Mouse (Mus musculus): ENCODE measurements at regions not wholly inside any gene's neighbourhood (a gene's known extent, or its start where the extent isn't known, plus 50 kb on each side); places are given as distances from the start of the nearest gene placed in this dataset.

DNA sequence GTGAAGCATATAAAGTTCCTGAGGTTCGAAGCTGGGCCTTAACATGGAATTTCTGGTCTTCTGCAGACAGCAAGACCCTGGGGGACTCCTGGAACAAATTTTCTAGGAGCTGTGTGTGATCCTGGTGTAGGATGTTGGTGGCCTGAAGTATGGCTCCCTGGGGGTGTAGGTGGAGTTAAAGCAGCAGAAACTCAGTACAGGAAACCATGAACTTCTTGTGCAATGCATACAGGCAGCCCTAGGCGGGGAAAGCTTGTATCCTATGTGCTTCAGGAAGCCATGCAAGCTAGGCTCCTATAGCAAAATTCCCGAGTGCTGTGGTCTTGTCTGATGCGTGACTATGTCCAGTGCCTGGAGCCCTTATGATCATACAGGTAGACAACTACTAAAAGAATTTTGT, 129.8 kb upstream of the Ednrb start:
- no peaks in the 10 kb centered on the region for H3K9me3 ChIP-seq
- no peak overlapping the region; the same call in 1 of the 2 replicates for H3K27ac ChIP-seq
- no peaks in the 10 kb centered on the region for H3K27me3 ChIP-seq (ENCODE audit: insufficient read depth, poor library complexity, severe bottlenecking)
- H3K4me3 ChIP-seq: no peak overlapping the region
- H3K36me3 ChIP-seq: no peaks in the 10 kb centered on the region
- WGBS: 81% methylated on average over 4 of the region's 4 CpGs
- H3K4me1 ChIP-seq: 0 out of 2 replicates have a peak, but pooled peaks cover 5% of the 10 kb centered on the region
- no peak for DNase-seq (ENCODE audit: low spot score)

DNA sequence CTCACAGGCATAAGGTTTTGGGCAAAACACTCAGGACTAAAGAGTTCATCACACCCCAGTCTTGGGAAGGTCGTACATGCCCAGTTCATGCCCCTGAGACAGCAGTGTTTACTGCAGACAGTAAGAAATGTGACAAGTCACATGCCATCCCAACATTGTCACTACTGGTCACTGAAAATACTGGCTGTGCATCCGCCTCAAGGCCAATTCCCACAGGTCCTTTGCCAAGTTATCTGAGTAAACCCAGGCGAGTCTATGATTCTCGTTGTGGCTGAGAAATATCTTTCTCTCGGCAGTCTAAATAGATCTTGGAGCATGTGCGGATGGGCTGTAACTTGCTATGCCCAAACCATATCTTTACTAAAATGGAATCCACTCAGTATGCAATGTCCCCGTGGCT, 128.9 kb upstream of the Ednrb start:
- Histone ChIP-seq H3K4me1 (0 out of 2 replicates have a peak, but pooled peaks cover 5% of the 10 kb centered on the region), H3K27ac (no peak overlapping the region), H3K36me3 (no peaks in the 10 kb centered on the region), H3K27me3 (ENCODE audit: insufficient read depth, poor library complexity, severe bottlenecking) (no peaks in the 10 kb centered on the region), H3K4me3 (no peak overlapping the region), H3K9me3 (no peaks in the 10 kb centered on the region)
- 78% methylated on average over 7 of the region's 7 CpGs for WGBS
- DNase-seq (ENCODE audit: low spot score): no peak

GRCm38 (mm10) chr14:103969305-103969704, 125.1 kb upstream of the Ednrb start:
- H3K4me3 ChIP-seq: no peak overlapping the region
- no peak for DNase-seq (ENCODE audit: low spot score)
- H3K36me3 ChIP-seq: no peaks in the 10 kb centered on the region
- no peaks in the 10 kb centered on the region for H3K9me3 ChIP-seq
- H3K27ac ChIP-seq: no peak overlapping the region
- no peaks in the 10 kb centered on the region for H3K27me3 ChIP-seq (ENCODE audit: insufficient read depth, poor library complexity, severe bottlenecking)
- H3K4me1 ChIP-seq: no peaks in the 10 kb centered on the region
- 70% methylated on average over 2 of the region's 2 CpGs for WGBS

GRCm38 (mm10) chr14:103966293-103966692, 122.1 kb upstream of the Ednrb start:
- no peak for DNase-seq (ENCODE audit: low spot score)
- no peaks in the 10 kb centered on the region for H3K36me3 ChIP-seq
- H3K4me1 ChIP-seq: no peaks in the 10 kb centered on the region
- WGBS: 67% methylated on average over 2 of the region's 2 CpGs
- no peaks in the 10 kb centered on the region for H3K27me3 ChIP-seq (ENCODE audit: insufficient read depth, poor library complexity, severe bottlenecking)
- no peak overlapping the region for H3K4me3 ChIP-seq
- H3K27ac ChIP-seq: no peak overlapping the region
- H3K9me3 ChIP-seq: no peaks in the 10 kb centered on the region

DNA sequence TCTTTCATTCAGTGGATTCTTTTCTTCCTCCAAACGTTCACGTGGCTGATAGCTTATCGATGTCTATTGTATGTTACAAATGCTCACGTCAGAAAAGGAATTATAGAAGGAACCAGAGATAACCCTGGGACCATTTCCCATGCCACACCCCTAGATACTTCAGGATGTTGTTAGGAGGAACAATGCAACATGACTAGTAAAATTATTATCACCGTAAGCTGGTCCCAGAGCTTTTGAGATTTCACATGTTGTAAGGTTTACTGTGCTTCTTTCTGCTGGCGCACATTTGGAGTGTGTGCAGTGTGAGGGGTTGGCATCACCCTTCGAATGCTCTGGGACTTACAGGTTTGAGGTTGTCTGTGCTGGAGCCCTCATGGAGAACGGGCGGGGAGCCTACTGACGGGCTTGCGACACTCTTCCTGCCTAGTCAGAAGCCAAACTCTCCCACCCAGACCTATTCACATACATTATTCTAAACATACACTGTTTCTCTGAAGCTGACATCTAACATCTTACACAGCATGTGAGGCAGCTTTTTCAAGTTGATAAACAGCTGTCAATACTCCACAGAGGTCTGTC, 118.2 kb upstream of the Ednrb start:
- no peaks in the 10 kb centered on the region for H3K4me1 ChIP-seq
- H3K36me3 ChIP-seq: no peaks in the 10 kb centered on the region
- no peaks in the 10 kb centered on the region for H3K9me3 ChIP-seq
- WGBS: 69% methylated on average over 11 of the region's 11 CpGs
- no peak overlapping the region; the same call in 1 of the 2 replicates for H3K27ac ChIP-seq
- no peaks in the 10 kb centered on the region for H3K27me3 ChIP-seq (ENCODE audit: insufficient read depth, poor library complexity, severe bottlenecking)
- DNase-seq (ENCODE audit: low spot score): no peak
- no peak overlapping the region for H3K4me3 ChIP-seq

DNA sequence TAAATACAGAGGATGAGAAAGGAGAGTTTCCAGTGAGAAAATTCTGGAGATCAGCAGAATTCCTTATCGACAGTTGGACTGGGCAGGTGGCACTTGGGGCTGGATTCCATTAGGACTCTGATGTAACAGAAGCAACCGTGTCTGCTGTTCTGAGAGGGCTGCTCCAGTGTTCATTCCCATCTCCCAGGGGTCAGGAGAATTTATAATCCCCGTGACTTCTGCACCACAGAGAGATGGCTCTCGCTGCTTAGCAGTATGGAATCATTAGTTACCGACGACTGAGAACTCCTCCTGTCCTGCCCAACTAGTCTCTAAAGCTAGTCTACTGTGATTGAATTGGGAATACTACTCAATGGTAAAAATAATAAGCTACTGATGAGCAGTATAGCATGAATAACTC, 107.7 kb upstream of the Ednrb start:
- no peaks in the 10 kb centered on the region for H3K36me3 ChIP-seq
- H3K27me3 ChIP-seq (ENCODE audit: insufficient read depth, poor library complexity, severe bottlenecking): no peaks in the 10 kb centered on the region
- WGBS: 81% methylated on average over 6 of the region's 6 CpGs
- H3K9me3 ChIP-seq: no peaks in the 10 kb centered on the region
- no peak overlapping the region for H3K4me3 ChIP-seq
- H3K27ac ChIP-seq: no peak overlapping the region
- DNase-seq (ENCODE audit: low spot score): no peak
- H3K4me1 ChIP-seq: no peaks in the 10 kb centered on the region

GRCm38 (mm10) chr14:103949950-103950349, 105.7 kb upstream of the Ednrb start:
- H3K36me3 ChIP-seq: no peaks in the 10 kb centered on the region
- peaks cover 8% of the 10 kb centered on the region for H3K4me1 ChIP-seq
- H3K4me3 ChIP-seq: no peak overlapping the region
- no peaks in the 10 kb centered on the region for H3K27me3 ChIP-seq (ENCODE audit: insufficient read depth, poor library complexity, severe bottlenecking)
- WGBS: 71% methylated on average over 6 of the region's 6 CpGs
- no peak for DNase-seq (ENCODE audit: low spot score)
- H3K9me3 ChIP-seq: no peaks in the 10 kb centered on the region
- H3K27ac ChIP-seq: no peak overlapping the region

GRCm38 (mm10) chr14:103948026-103948777, 104.0 kb upstream of the Ednrb start:
- no peaks in the 10 kb centered on the region for H3K9me3 ChIP-seq
- no peaks in the 10 kb centered on the region for H3K36me3 ChIP-seq
- H3K4me1 ChIP-seq: peaks cover 8% of the 10 kb centered on the region
- H3K27me3 ChIP-seq (ENCODE audit: insufficient read depth, poor library complexity, severe bottlenecking): no peaks in the 10 kb centered on the region
- H3K4me3 ChIP-seq: no peak overlapping the region
- 51% methylated on average over 3 of the region's 3 CpGs for WGBS
- H3K27ac ChIP-seq: no peak overlapping the region
- DNase-seq (ENCODE audit: low spot score): no peak

DNA sequence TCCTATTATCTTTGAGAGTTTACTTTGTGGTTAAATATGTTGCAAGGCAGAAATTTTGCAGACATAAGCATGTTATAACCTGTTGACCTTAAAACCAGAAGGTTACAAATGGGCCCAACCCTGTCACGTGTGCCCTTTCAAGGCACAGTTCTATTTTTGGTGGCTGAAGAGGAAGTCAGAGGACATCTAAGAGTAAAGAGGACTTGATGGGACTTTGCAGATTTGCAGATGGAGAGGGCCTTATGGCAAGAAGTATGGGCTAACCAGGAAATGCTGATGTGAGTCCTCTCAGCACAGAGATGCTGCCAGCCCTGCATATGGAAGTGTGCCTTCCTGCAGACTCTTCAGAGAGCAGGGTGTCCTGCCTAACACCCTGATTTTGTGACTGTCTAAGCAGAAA, 101.6 kb upstream of the Ednrb start:
- 35% methylated on average over 1 of the region's 1 CpGs for WGBS
- no peaks in the 10 kb centered on the region for H3K36me3 ChIP-seq
- H3K9me3 ChIP-seq: no peaks in the 10 kb centered on the region
- no peaks in the 10 kb centered on the region for H3K27me3 ChIP-seq (ENCODE audit: insufficient read depth, poor library complexity, severe bottlenecking)
- peaks cover 8% of the 10 kb centered on the region for H3K4me1 ChIP-seq
- H3K27ac ChIP-seq: no peak overlapping the region
- no peak for DNase-seq (ENCODE audit: low spot score)
- H3K4me3 ChIP-seq: no peak overlapping the region

DNA sequence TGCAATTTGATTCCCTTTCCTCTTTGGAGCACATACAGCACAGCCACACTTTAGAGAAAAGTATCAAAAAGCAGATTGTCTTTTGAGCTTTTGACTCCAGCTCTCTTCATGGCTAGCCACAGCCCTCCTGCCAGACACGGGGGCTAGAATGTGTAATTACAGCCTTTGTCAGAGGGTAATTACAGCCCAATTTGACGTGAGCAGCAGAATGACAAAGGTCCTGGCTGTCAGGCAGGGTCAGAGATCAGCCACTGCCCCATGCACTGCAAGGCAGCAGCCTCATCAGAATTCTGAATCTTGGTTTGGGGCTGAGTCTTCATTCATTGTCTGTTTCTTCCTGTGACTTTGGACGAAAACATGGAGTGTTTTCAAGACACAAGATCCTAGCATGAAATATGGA, 95.7 kb upstream of the Ednrb start:
- Histone ChIP-seq H3K9me3 (no peaks in the 10 kb centered on the region), H3K27ac (no peak overlapping the region), H3K36me3 (no peaks in the 10 kb centered on the region), H3K4me3 (no peak overlapping the region), H3K4me1 (no peaks in the 10 kb centered on the region), H3K27me3 (ENCODE audit: insufficient read depth, poor library complexity, severe bottlenecking) (no peaks in the 10 kb centered on the region)
- DNase-seq (ENCODE audit: low spot score): no peak
- WGBS: 36% methylated on average over 3 of the region's 3 CpGs

DNA sequence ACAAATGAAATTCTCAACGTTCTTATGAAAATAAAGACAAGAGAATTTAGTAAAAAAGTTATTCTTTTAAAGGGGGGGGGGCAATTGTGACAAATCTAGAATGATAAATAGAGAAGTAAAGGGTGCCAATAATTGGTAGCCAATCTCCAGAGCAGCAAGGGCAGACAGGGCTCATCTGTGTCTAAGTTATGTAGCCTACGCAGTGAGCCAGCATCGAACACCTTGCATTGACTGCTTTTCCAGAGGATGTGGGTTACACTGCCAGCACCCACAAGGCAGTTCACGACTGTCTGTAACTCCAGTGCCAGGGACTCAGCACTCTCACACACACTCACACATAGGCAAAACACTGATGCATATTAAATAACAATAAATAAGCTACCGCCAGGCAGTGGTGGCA, 94.7 kb upstream of the Ednrb start:
- no peak overlapping the region for H3K4me3 ChIP-seq
- no peaks in the 10 kb centered on the region for H3K9me3 ChIP-seq
- no peaks in the 10 kb centered on the region for H3K4me1 ChIP-seq
- no peak overlapping the region for H3K27ac ChIP-seq
- 80% methylated on average over 5 of the region's 5 CpGs for WGBS
- H3K27me3 ChIP-seq (ENCODE audit: insufficient read depth, poor library complexity, severe bottlenecking): no peaks in the 10 kb centered on the region
- DNase-seq (ENCODE audit: low spot score): no peak
- no peaks in the 10 kb centered on the region for H3K36me3 ChIP-seq

GRCm38 (mm10) chr14:103938201-103938600, 94.0 kb upstream of the Ednrb start:
- Histone ChIP-seq H3K27ac (no peak overlapping the region), H3K36me3 (no peaks in the 10 kb centered on the region), H3K27me3 (ENCODE audit: insufficient read depth, poor library complexity, severe bottlenecking) (no peaks in the 10 kb centered on the region), H3K4me3 (no peak overlapping the region), H3K4me1 (no peaks in the 10 kb centered on the region), H3K9me3 (no peaks in the 10 kb centered on the region)
- no peak for DNase-seq (ENCODE audit: low spot score)
- 88% methylated on average over 9 of the region's 9 CpGs for WGBS

DNA sequence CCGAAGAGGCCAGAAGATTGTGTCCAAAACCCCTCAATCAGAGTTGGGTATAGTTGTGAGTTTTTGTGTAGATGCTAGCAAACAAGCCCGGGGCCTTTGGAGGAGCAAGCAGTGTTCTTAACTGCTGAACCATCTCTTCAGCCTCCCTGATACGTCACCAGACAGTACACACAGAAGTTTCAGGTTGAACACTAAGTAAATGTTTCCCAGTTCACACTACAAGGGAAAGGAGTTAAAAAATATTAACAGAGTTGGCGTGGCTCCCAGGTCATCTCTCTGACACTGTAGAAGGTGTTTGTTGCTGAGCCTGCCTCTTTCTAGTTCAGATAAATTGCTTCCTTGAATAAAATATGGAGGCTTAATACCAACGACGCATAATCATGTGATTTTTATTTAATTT, 93.5 kb upstream of the Ednrb start:
- WGBS: 85% methylated on average over 6 of the region's 6 CpGs
- no peaks in the 10 kb centered on the region for H3K4me1 ChIP-seq
- H3K36me3 ChIP-seq: no peaks in the 10 kb centered on the region
- no peaks in the 10 kb centered on the region for H3K9me3 ChIP-seq
- no peak overlapping the region for H3K4me3 ChIP-seq
- no peak for DNase-seq (ENCODE audit: low spot score)
- no peak overlapping the region for H3K27ac ChIP-seq
- no peaks in the 10 kb centered on the region for H3K27me3 ChIP-seq (ENCODE audit: insufficient read depth, poor library complexity, severe bottlenecking)

- H3K9me3 ChIP-seq: no peaks in the 10 kb centered on the region
- no peaks in the 10 kb centered on the region for H3K36me3 ChIP-seq
- no peak overlapping the region for H3K4me3 ChIP-seq
- H3K4me1 ChIP-seq: no peaks in the 10 kb centered on the region
- DNase-seq (ENCODE audit: low spot score): no peak
- WGBS: 82% methylated on average over 3 of the region's 3 CpGs
- H3K27ac ChIP-seq: no peak overlapping the region
- H3K27me3 ChIP-seq (ENCODE audit: insufficient read depth, poor library complexity, severe bottlenecking): no peaks in the 10 kb centered on the region
Measured at GRCm38 (mm10) chr14:103933813-103934212, 89.6 kb upstream of the Ednrb start.

Measured in heart, embryonic 10.5 days (tissue).